Mouse (Mus musculus): ENCODE measurements around the gene Tram2. TPM values are rescaled to one million over a fixed set of nuclear protein-coding genes. Genes with fewer than 3 reads are reported as not detected.

Tram2 gene
- 1 to 10 TPM; 1.0 to 1.3 TPM for total RNA-seq (2021)
- long read RNA-seq, experiment 1, partial matches to known transcripts = 0 of 1 reads
- long read RNA-seq, experiment 1, other reads (novel, unspliced or antisense) = 1 of 1 reads
- long read RNA-seq, experiment 2, partial matches to known transcripts = 0 of 1 reads
- long read RNA-seq, experiment 2, other reads (novel, unspliced or antisense) = 1 of 1 reads

DNA sequence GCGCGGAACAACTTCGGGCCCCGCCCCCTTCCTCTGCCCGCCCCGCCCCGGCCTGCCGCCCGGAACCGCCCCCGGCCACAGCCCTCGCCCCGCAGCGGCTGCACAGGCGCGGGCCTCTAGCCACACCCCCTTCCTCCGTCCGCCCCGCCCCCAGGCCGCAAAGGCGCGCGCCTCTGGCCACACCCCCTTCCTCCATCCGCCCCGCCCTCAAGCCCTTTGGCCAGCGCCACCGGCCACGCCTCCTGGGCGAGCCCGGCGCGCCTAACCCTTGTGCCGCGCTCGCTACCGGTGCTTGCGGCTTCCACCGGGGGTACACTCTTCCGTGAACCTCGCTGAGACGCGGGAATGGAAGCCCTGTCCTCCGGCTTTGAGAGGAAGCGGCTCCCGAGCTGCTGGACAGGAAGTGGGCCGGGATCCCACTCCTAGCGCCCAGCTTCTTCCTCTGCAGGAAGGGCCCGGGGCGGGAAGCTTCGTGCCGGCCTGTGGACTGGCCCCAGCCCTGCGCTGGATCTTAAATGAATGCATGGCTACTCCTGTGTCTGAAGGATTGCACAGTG lies at the start of gene Tram2:
TSS of gene Tram2 (minus strand) at position 13 of the 557 bp plus-strand sequence.
- TF ChIP-seq CTCF (IDR thresholded peaks at IDR 0.05) = no peak; the same call in 1 of the 2 replicates
- H3K4me3 ChIP-seq = peak within 1 kb of the TSS; percentile 87
- H3K27ac ChIP-seq = peak within 1 kb of the TSS; percentile 79
- intact Hi-C loops (cut with DNase I) = loop anchor here (2.0 to 5.0 kb wide), 2 partner anchors 128 to 142 kb away; partner anchors contain the start of gene Efhc1
- peak; percentile 90 to 91 for DNase-seq (ENCODE audit: extremely low spot score in 1 of 2, low spot score in 2 of 2)

- Histone ChIP-seq H3K27ac (no peak overlapping the region), H3K4me3 (no peak overlapping the region)
- no peak for DNase-seq (ENCODE audit: extremely low spot score in 1 of 2, low spot score in 2 of 2)
- intact Hi-C loops (cut with DNase I) = no loop called here
- TF ChIP-seq CTCF (IDR thresholded peaks at IDR 0.05) = no peak
Observed at GRCm38 (mm10) chr1:21124713-21125336, 45.8 kb upstream of the Tram2 start.

DNA sequence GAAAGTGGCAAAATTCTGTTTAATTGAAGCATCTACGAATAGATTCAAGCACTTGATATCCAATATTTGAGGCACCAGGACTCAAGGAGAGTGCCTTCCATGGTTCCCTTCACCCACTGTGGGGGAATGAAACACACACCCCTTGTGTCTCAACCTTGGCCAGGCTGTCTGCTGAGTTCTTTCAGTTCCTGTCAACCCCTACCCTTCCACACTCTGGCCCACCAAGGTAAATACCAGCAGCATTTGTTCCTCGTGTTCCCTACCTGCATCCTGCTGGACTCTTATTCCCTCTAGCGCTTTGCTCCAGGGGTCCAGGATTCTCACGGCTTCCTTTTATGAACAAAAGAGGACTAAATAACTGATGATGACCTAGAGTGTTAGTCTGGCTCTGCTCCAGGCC lies 24.8 kb upstream of the Tram2 start:
- TF ChIP-seq CTCF (IDR thresholded peaks at IDR 0.05) = no peak
- Histone ChIP-seq H3K27ac (no peak overlapping the region), H3K4me3 (no peak overlapping the region)
- intact Hi-C loops (cut with DNase I) = loop anchor here (5.0 to 10.0 kb wide), 2 partner anchors 151 to 269 kb away; partner anchors contain the start of gene Efhc1
- DNase-seq (ENCODE audit: extremely low spot score in 1 of 2, low spot score in 2 of 2) = no peak

GRCm38 (mm10) chr1:21101221-21102006 lies 22.4 kb upstream of the Tram2 start:
- DNase-seq (ENCODE audit: extremely low spot score in 1 of 2, low spot score in 2 of 2) = peak; percentile 34 to 57
- Histone ChIP-seq H3K4me3 (no peak overlapping the region), H3K27ac (no peak overlapping the region)
- intact Hi-C loops (cut with DNase I) = loop anchor here (1.0 to 10.0 kb wide), 3 partner anchors 149 to 267 kb away; partner anchors contain the start of gene Efhc1
- TF ChIP-seq CTCF (IDR thresholded peaks at IDR 0.05) = peak; percentile 79

DNA sequence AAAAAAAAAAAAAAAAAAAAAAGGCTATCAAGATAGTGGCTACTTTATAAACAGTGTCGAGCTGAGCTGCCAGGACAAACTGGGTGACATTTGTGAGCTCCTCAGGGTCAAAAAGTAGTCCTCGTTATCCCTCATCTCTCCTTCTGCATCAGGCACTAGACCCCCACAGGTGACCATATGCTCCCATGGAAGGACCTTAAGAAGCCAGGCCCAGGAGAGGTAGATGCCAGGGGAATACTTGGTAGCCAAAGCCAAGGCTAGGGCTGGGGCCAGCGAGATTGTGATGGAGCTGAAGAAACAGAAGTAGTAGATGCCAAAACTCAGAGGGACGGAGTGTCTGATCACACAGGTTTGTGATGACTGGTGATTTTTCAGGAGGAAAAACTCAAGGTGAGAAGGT lies 21.7 kb upstream of the Tram2 start:
- Histone ChIP-seq H3K4me3 (no peak overlapping the region), H3K27ac (no peak overlapping the region)
- intact Hi-C loops (cut with DNase I) = loop anchor here (1.0 to 10.0 kb wide), 3 partner anchors 148 to 266 kb away; partner anchors contain the start of gene Efhc1
- no peak for DNase-seq (ENCODE audit: extremely low spot score in 1 of 2, low spot score in 2 of 2)
- no peak for TF ChIP-seq CTCF (IDR thresholded peaks at IDR 0.05)

DNA sequence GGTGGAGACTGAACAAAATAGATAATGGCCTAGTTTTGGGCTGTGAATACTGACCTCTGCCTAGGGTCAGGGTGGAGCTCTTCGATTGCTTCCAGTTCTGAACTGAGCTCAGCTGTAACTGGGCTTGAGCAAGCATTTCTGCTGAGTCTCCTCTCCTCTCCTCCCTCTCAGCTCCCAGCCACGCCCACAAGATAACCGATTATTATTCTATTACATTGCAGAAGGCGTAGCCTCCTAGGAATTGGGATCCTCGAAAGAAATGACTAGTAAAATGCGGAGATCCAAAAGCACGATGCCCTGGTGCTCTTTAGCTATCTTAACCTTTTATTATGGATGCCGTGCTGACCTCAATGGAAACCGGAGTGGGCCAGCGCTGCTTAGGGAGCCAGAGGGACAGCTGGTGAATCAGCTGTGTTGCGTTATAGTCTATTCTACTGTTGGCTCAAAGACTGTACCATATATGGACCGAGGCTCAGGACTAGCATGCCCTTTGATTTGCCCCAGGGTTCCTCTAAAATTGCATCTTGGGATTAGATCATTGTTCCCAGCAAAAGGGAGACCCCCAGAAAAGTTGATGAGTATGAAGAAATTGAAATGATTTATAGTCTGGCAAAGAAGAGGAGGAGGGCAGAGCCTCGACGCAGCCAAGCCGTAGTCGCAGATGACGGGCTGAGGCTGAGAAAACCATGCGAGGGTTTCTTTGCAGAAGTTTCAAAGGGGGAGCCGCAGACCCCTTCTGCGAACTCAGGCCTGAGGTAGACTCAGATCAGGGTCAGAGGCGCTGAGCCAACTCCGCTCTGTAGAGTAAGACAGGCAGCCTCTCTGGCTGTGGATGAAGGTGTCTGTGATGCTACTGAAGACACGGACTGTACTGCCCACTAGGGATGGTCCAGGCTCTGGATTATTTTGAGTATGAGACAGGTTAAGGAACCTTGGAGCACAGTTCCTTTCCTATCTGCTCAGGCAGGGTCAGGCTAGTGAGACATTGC lies 18.3 kb upstream of the Tram2 start:
- no peak overlapping the region for H3K27ac ChIP-seq
- H3K4me3 ChIP-seq = no peak overlapping the region
- DNase-seq (ENCODE audit: extremely low spot score in 1 of 2, low spot score in 2 of 2) = no peak
- intact Hi-C loops (cut with DNase I) = no loop called here
- no peak for TF ChIP-seq CTCF (IDR thresholded peaks at IDR 0.05)

DNA sequence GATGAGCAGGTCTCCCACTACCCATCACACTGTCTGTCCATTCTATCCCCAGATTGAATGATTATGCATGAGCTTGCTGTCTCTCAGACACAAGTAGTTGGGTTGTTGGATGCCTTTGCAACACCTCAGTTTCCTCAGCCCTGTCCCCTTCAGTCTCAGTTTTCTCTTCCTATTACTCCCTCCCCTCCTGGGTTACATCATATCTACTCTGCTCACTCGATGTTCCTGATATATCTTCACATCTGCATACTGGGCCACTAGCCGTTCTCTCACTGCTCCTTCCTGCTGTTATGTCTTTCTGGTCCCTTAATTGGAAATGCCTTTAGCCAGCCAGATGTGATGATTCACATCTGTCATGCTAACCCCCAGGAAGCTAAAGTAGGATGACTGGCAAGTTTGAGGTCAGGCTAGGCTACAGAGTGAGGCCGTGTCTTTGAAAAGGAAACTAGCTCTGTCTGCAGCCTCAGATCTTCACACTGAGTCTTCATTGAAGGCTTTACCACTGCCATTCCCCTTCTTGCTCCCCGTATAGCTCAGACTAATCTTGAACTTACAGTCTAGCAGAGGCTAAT lies 15.7 kb upstream of the Tram2 start:
- TF ChIP-seq CTCF (IDR thresholded peaks at IDR 0.05) = no peak
- DNase-seq (ENCODE audit: extremely low spot score in 1 of 2, low spot score in 2 of 2) = no peak
- no peak overlapping the region for H3K27ac ChIP-seq
- no peak overlapping the region for H3K4me3 ChIP-seq
- intact Hi-C loops (cut with DNase I) = no loop called here

DNA sequence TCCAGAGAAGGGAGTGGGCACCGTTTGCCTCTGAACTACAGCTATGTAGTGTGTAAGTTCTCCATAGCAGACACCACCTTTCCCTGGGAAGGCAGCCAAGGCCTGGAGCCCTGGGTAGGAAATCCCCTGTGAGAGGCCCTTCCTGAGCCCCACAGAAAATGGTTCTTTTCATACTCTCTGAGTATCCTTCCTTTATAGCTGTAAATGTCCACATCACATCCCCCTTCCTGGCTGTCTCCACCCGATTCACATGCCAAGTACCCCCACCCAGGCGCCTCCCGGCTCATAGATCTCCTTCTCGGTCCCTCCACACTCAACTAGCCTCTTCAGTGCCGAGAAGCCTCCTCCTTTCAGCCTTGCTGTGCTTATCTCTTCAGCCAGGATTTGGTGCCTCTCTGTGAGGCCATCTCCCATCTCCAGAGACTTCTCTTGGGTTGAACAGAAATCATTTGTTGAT lies 10.7 kb upstream of the Tram2 start:
- no peak for TF ChIP-seq CTCF (IDR thresholded peaks at IDR 0.05)
- DNase-seq (ENCODE audit: extremely low spot score in 1 of 2, low spot score in 2 of 2) = no peak
- H3K4me3 ChIP-seq = no peak overlapping the region
- H3K27ac ChIP-seq = no peak overlapping the region
- intact Hi-C loops (cut with DNase I) = no loop called here

DNA sequence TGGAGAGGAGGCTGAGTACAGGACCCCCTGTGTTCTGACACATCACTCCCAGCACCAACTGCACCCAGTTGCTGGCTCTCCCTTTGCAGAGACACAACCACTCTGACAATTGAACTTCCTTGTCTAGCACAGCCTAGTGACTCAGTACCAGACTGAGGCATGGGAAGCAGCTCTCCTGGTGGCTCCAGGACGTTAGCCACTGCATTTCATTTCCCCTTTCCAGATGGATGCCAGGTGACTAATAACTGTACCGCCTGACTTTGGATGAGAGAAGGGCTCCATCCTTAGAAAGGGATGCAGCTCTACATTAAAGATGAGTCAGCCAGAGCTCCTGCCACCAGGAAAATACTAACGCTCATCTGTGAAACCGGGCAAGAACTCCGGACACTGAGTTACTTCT lies 7.3 kb upstream of the Tram2 start:
- TF ChIP-seq CTCF (IDR thresholded peaks at IDR 0.05) = no peak
- no peak for DNase-seq (ENCODE audit: extremely low spot score in 1 of 2, low spot score in 2 of 2)
- intact Hi-C loops (cut with DNase I) = no loop called here
- Histone ChIP-seq H3K27ac (no peak overlapping the region), H3K4me3 (no peak overlapping the region)

- intact Hi-C loops (cut with DNase I) = no loop called here
Observed at GRCm38 (mm10) chr1:21084661-21085060, 5.6 kb upstream of the Tram2 start.

More at GRCm38 (mm10) chr1:21084661-21085060, 5.6 kb upstream of the Tram2 start:
- Histone ChIP-seq H3K4me3 (no peak overlapping the region), H3K27ac (no peak overlapping the region)
- TF ChIP-seq CTCF (IDR thresholded peaks at IDR 0.05) = no peak
- DNase-seq (ENCODE audit: extremely low spot score in 1 of 2, low spot score in 2 of 2) = no peak

All from left cerebral cortex, adult 2 months (tissue).